Mouse (Mus musculus) MEL (cell line): ENCODE data around the gene Zbtb49. TPM values are rescaled to one million over a fixed set of nuclear protein-coding genes. Genes with fewer than 3 reads are reported as not detected.

Experiments used
- DNase-seq: peaks from one replicate; pipeline ENCODE4 v3.0.0; 2011; ENCODE audit warnings: low read depth, low spot score
- H3K27ac ChIP-seq: 2 replicates; pipeline ENCODE4 v1.5.1; 2012; ENCODE audit warnings: low read depth, mild to moderate bottlenecking, control low read depth, low read length, moderate library complexity; ENCODE audit not compliant: control insufficient read depth
- H3K27me3 ChIP-seq, 2 experiments: fragments of 150-350 bp in 1 of 2; sonication (generic) in 1 of 2; 2 replicates each; pipeline ENCODE4 v1.6.1; 2012; ENCODE audit warnings: low read length in 2 of 2, mild to moderate bottlenecking in 2 of 2, improper control_type of control experiment in 1 of 2, moderate library complexity in 1 of 2; ENCODE audit not compliant: insufficient read depth in 2 of 2, control insufficient read depth in 1 of 2
- H3K36me3 ChIP-seq, 2 experiments: 2 replicates each; pipeline ENCODE4 v1.6.1; 2012 to 2014; ENCODE audit warnings: low read length in 2 of 2, improper control_type of control experiment in 1 of 2, inconsistent platforms in 1 of 2, mild to moderate bottlenecking in 1 of 2; ENCODE audit not compliant: insufficient read depth in 2 of 2, control insufficient read depth in 1 of 2
- H3K4me1 ChIP-seq, 2 experiments: fragments of 150-350 bp in 1 of 2; sonication (generic) in 1 of 2; 2 replicates each; pipeline ENCODE4 v1.6.1; 2012; ENCODE audit warnings: low read length in 2 of 2, improper control_type of control experiment in 1 of 2, mild to moderate bottlenecking in 1 of 2; ENCODE audit not compliant: insufficient read depth in 2 of 2, control insufficient read depth in 1 of 2
- H3K4me3 ChIP-seq, 2 experiments: fragments of 150-350 bp in 1 of 2; sonication (generic) in 1 of 2; 2 replicates each; pipeline ENCODE4 v1.5.1; 2012; ENCODE audit warnings: low read depth in 2 of 2, low read length in 2 of 2, mild to moderate bottlenecking in 2 of 2, moderate library complexity in 2 of 2, control low read depth in 1 of 2, improper control_type of control experiment in 1 of 2; ENCODE audit not compliant: control insufficient read depth in 1 of 2, insufficient read depth in 1 of 2
- H3K79me2 ChIP-seq: 2 replicates; pipeline ENCODE4 v1.6.1; 2012; ENCODE audit warnings: mild to moderate bottlenecking, low read length, moderate library complexity; ENCODE audit not compliant: control insufficient read depth, poor library complexity, insufficient read depth
- H3K9ac ChIP-seq: 2 replicates; pipeline ENCODE4 v1.6.1; 2012; ENCODE audit warnings: low read depth, mild to moderate bottlenecking, control low read depth, low read length, moderate library complexity; ENCODE audit not compliant: control insufficient read depth, poor library complexity, severe bottlenecking
- H3K9me3 ChIP-seq: fragments of 150-350 bp; sonication (generic); replicated peaks from 2 replicates; pipeline ENCODE4 v1.6.1; 2012; ENCODE audit warnings: mild to moderate bottlenecking, low read length, improper control_type of control experiment, moderate library complexity; ENCODE audit not compliant: insufficient read depth
- BHLHE40 ChIP-seq: IDR thresholded peaks from 2 replicates; pipeline ENCODE4 v1.6.1; 2012; ENCODE audit warnings: low read depth, mild to moderate bottlenecking, inconsistent platforms, low read length, improper control_type of control experiment, borderline replicate concordance
- E2F4 ChIP-seq: IDR thresholded peaks from 2 replicates; pipeline ENCODE4 v1.6.1; 2011; ENCODE audit warnings: low read depth, low read length, improper control_type of control experiment, borderline replicate concordance
- EP300 ChIP-seq, 2 experiments: IDR thresholded peaks; 2 replicates each; pipeline ENCODE4 v1.6.1; 2011; ENCODE audit warnings: improper control_type of control experiment in 2 of 2, low read length in 2 of 2, low read depth in 1 of 2, mild to moderate bottlenecking in 1 of 2
- JUND ChIP-seq: IDR thresholded peaks from 2 replicates; pipeline ENCODE4 v1.6.1; 2011; ENCODE audit warnings: low read depth, mild to moderate bottlenecking, improper control_type of control experiment, low read length
- MAX ChIP-seq: IDR thresholded peaks from 2 replicates; pipeline ENCODE4 v1.6.1; 2011; ENCODE audit warnings: low read length, improper control_type of control experiment
- MYB ChIP-seq: IDR thresholded peaks from 2 replicates; pipeline ENCODE4 v1.6.1; 2011; ENCODE audit warnings: mild to moderate bottlenecking, low read depth, low read length, improper control_type of control experiment
- NRF1 ChIP-seq: IDR thresholded peaks from 2 replicates; pipeline ENCODE4 v1.6.1; 2014; ENCODE audit warnings: low read depth, mild to moderate bottlenecking, inconsistent platforms, low read length, improper control_type of control experiment, moderate library complexity; ENCODE audit not compliant: poor library complexity, insufficient read depth, severe bottlenecking
- POLR2AphosphoS2 ChIP-seq: IDR thresholded peaks from 2 replicates; pipeline ENCODE4 v1.6.1; 2011; ENCODE audit warnings: low read length, improper control_type of control experiment
- RAD21 ChIP-seq: IDR thresholded peaks from 2 replicates; pipeline ENCODE4 v1.6.1; 2011; ENCODE audit warnings: mild to moderate bottlenecking, low read depth, low read length, improper control_type of control experiment
- RCOR1 ChIP-seq: IDR thresholded peaks from 2 replicates; pipeline ENCODE4 v1.6.1; 2012; ENCODE audit warnings: low read depth, mild to moderate bottlenecking, inconsistent platforms, low read length, improper control_type of control experiment
- SIN3A ChIP-seq: IDR thresholded peaks from 2 replicates; pipeline ENCODE4 v1.6.1; 2012; ENCODE audit warnings: low read length, improper control_type of control experiment, inconsistent platforms
- SMC3 ChIP-seq: IDR thresholded peaks from 2 replicates; pipeline ENCODE4 v1.6.1; 2011; ENCODE audit warnings: low read depth, low read length, improper control_type of control experiment
- TAL1 ChIP-seq: IDR thresholded peaks from 2 replicates; pipeline ENCODE4 v1.6.1; 2012; ENCODE audit warnings: mild to moderate bottlenecking, inconsistent platforms, low read length, moderate library complexity, mixed read lengths
- TBP ChIP-seq: IDR thresholded peaks from 2 replicates; pipeline ENCODE4 v1.8.0; 2011; ENCODE audit warnings: low read depth, low read length, improper control_type of control experiment
- UBTF ChIP-seq: IDR thresholded peaks from 2 replicates; pipeline ENCODE4 v1.6.1; 2012; ENCODE audit warnings: low read depth, mild to moderate bottlenecking, inconsistent platforms, low read length, improper control_type of control experiment, moderate library complexity, borderline replicate concordance; ENCODE audit not compliant: insufficient read depth
- ZC3H11A ChIP-seq: IDR thresholded peaks from 2 replicates; pipeline ENCODE4 v1.6.1; 2012; ENCODE audit warnings: low read depth, mild to moderate bottlenecking, inconsistent platforms, low read length, improper control_type of control experiment
- ZKSCAN1 ChIP-seq: IDR thresholded peaks from 2 replicates; pipeline ENCODE4 v1.6.1; 2012; ENCODE audit warnings: low read depth, mild to moderate bottlenecking, inconsistent platforms, low read length, improper control_type of control experiment, moderate library complexity
- ZNF384 ChIP-seq: IDR thresholded peaks from 2 replicates; pipeline ENCODE4 v1.6.1; 2012; ENCODE audit warnings: low read depth, mild to moderate bottlenecking, inconsistent platforms, low read length, improper control_type of control experiment
- polyA plus RNA-seq, 2 experiments: library from polyadenylated mRNA; stranded (reverse) in 1 of 2; unstranded in 1 of 2; fragments of >175 nt in 1 of 2; fragments of >200 nt in 1 of 2; gene quantifications; 2 replicates each; pipeline versions ENCODE4 v1.2.1 to v1.2.4; 2012; ENCODE audit warnings: low replicate concordance in 2 of 2, low read depth in 1 of 2; ENCODE audit not compliant: insufficient read length in 2 of 2, insufficient read depth in 1 of 2, missing spikeins in 1 of 2
- total RNA-seq: library from RNA; depleted of rRNA; stranded (reverse); fragments of 300-350 nt; gene quantifications from 2 replicates; pipeline ENCODE4 v1.2.3, GENCODE M21; 2012

Zbtb49 gene
- total and polyA plus RNA-seq, 3 experiments, result 16.8 to 17.5 TPM; not detected in 1

DNA sequence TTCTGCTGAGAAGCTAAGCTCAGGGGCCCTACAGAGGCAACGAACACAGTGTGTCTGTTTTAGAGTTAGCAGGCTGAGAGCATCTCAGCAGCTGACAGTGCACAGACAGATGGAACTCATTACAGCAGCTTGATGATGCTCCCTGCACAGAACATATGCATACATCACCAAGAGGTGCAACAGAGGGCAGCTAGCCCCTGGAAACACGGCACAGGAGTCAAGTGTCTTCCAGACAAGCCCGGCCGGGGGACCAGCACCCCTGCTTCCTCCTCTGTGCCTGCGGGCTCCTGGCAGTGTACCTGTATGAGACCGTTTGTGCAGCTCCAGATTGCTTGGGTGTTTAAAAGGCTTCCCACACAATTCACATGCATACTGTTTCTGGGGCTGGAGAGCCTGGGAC lies 7.2 kb downstream of the Zbtb49 start:
- DNase-seq, result no peak
- Histone ChIP-seq H3K27ac (no peak overlapping the region), H3K9ac (no peak overlapping the region), H3K9me3 (no peaks in the 10 kb centered on the region), H3K4me3 (no peak overlapping the region), H3K4me1 (peaks cover 5 to 10% of the 10 kb centered on the region in 2 experiments; a peak in 3 of 4 replicates)
- TF ChIP-seq BHLHE40, result no peak
- no peak for TF ChIP-seq UBTF
- no peak for TF ChIP-seq ZNF384
- TF ChIP-seq E2F4, result no peak
- TF ChIP-seq SMC3, result no peak
- TF ChIP-seq POLR2AphosphoS2, result no peak
- TF ChIP-seq MYB, result no peak
- TF ChIP-seq RAD21, result no peak
- TF ChIP-seq ZKSCAN1, result no peak
- TF ChIP-seq TBP, result no peak
- TF ChIP-seq, all 39 proteins: peak for 0
- peaks cover 1% of the 10 kb centered on the region; the same call in 1 of the 2 replicates for H3K79me2 ChIP-seq
- H3K36me3 ChIP-seq, result peaks cover 5 to 8% of the 10 kb centered on the region in 2 experiments
- no peaks in the 10 kb centered on the region for H3K27me3 ChIP-seq

DNA sequence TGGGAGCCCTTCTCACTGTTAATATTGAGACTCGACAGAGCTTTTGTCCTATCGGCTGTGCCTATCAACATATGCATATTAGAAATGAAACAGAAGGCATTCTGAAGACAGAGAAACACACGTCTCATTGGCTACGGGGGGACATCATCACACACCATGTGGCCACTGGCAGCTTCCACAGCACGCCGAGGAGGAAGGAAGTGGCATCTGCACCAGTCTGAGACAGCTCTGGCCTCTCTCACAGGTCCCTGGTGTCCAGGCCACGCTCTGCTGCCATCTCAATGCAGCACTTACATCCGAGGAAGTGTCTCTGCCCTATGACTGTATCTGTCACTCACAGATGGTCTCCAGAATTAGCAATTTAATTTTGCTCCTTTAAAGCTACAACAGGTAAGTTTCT lies 8.6 kb downstream of the Zbtb49 start:
- no peak overlapping the region for H3K9ac ChIP-seq
- TF ChIP-seq NRF1, result no peak
- TF ChIP-seq EP300 (IDR thresholded peaks at IDR 0.05; ENCODE audit: low read depth in 1 of 2, low read length in 2 of 2), result no peak
- no peak for TF ChIP-seq ZC3H11A
- TF ChIP-seq RCOR1, result no peak
- TF ChIP-seq JUND, result no peak
- TF ChIP-seq, all 39 proteins: peak for 0
- H3K27ac ChIP-seq, result no peak overlapping the region
- H3K4me3 ChIP-seq, result no peak overlapping the region
- H3K79me2 ChIP-seq, result no peaks in the 10 kb centered on the region
- H3K27me3 ChIP-seq, result no peaks in the 10 kb centered on the region
- DNase-seq, result no peak
- H3K36me3 ChIP-seq, result peaks cover 5 to 8% of the 10 kb centered on the region in 2 experiments
- H3K4me1 ChIP-seq, result peaks cover 5 to 10% of the 10 kb centered on the region in 2 experiments; a peak in 3 of 4 replicates
- no peaks in the 10 kb centered on the region for H3K9me3 ChIP-seq

DNA sequence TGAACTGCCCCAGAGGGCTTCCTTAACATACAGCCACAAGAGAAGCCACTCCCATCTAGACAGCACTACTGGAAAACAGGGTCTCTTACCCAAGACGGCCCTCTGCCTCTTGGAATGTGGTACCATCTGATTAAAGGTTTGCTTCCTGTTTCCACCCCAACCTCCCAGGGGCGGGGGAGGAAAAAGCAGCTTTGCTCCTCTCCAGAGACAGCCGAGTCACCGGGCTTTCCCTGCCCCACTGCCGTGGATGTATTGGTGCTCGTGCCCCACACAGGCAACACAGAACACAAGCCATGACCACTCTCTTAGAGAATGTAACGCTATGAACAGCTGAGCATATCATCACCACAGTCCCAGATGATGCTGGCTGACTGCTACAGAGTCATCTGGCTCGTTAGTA lies 11.3 kb downstream of the Zbtb49 start:
- H3K9me3 ChIP-seq, result no peaks in the 10 kb centered on the region
- H3K4me1 ChIP-seq, result peaks cover 5 to 10% of the 10 kb centered on the region in 2 experiments; a peak in 3 of 4 replicates
- peaks cover 3 to 5% of the 10 kb centered on the region in 2 experiments; a peak in 3 of 4 replicates for H3K36me3 ChIP-seq
- no peaks in the 10 kb centered on the region for H3K27me3 ChIP-seq
- H3K27ac ChIP-seq, result no peak overlapping the region
- no peak for TF ChIP-seq UBTF
- TF ChIP-seq EP300 (IDR thresholded peaks at IDR 0.05; ENCODE audit: low read depth in 1 of 2, low read length in 2 of 2), result peak in 1 of 2 experiments; percentile 41; a peak in 1 of 4 replicates
- TF ChIP-seq MAX, result peak; percentile 22; the same call in 1 of the 2 replicates
- no peak for TF ChIP-seq SIN3A
- TF ChIP-seq TAL1, result peak; percentile 40; the same call in 1 of the 2 replicates
- peak; percentile 72 for DNase-seq
- H3K9ac ChIP-seq, result no peak overlapping the region
- no peaks in the 10 kb centered on the region for H3K79me2 ChIP-seq
- no peak overlapping the region for H3K4me3 ChIP-seq
